Comparison of ENCODE assay signal across 17 mouse cellular contexts in the genomic region with DNA sequence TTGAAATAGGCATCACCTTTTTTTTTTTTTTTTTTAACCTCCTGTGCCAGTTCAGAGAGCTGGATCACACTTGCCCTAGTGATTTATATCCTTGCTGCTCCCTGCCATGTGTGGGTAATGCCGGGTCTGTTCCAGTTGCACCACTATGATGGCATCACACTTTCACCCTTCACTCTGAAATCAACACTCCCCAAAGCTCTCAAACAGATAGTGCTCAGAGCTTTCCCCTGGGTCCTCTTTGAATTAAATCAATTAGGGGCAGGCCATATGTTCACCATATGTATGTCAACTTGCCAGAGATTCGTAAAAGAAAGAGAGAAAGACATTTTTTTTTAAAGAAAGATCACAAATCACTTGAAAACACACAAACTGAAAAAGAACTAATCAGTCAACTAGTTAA.
DNase-seq lines count a peak whose midpoint lies in the region; ATAC-seq lines count a peak whose summit lies in the region.
"Had no signal": no experiment of that assay in that cellular context is flagged by ENCODE, and none has a peak within 500 bp of the region (broad histone marks: within the 10 kb centered on the region; RNA-seq: fewer than 3 reads in every experiment).

No protein-coding gene starts in this region.

- H3K27me3 ChIP-seq in hindbrain, embryonic 13.5 days, result no peaks in the 10 kb centered on the region
- no peaks in the 10 kb centered on the region for H3K27me3 ChIP-seq in hindbrain, embryonic 12.5 days
- H3K27me3 ChIP-seq in forebrain, embryonic 13.5 days, result no peaks in the 10 kb centered on the region
- H3K27me3 ChIP-seq: embryonic facial prominence, embryonic 13.5 days; heart, embryonic 15.5 days; limb, embryonic 15.5 days had no signal

- H3K9ac ChIP-seq in hindbrain, embryonic 13.5 days, result no peak overlapping the region
- no peak overlapping the region for H3K9ac ChIP-seq in hindbrain, embryonic 12.5 days
- H3K9ac ChIP-seq in forebrain, embryonic 13.5 days, result no peak overlapping the region
- H3K9ac ChIP-seq: embryonic facial prominence, embryonic 13.5 days; heart, embryonic 15.5 days; hindbrain, embryonic 14.5 days; limb, embryonic 15.5 days had no signal

- no peaks in the 10 kb centered on the region for H3K36me3 ChIP-seq in hindbrain, embryonic 13.5 days
- no peaks in the 10 kb centered on the region for H3K36me3 ChIP-seq in hindbrain, embryonic 12.5 days
- H3K36me3 ChIP-seq in forebrain, embryonic 13.5 days (ENCODE audit: poor library complexity, severe bottlenecking), result no peaks in the 10 kb centered on the region
- H3K36me3 ChIP-seq: embryonic facial prominence, embryonic 13.5 days; heart, embryonic 15.5 days; limb, embryonic 15.5 days had no signal

- 0 out of 2 replicates have a peak, but pooled peaks have one; percentile 40 for ATAC-seq in hindbrain, embryonic 13.5 days (ENCODE audit: low FRiP score)
- ATAC-seq in hindbrain, embryonic 12.5 days (ENCODE audit: low FRiP score), result no peak
- peak; percentile 76 for ATAC-seq in forebrain, embryonic 13.5 days
- ATAC-seq: intestine, postnatal 0 days had no signal

- peak; percentile 65 for DNase-seq in adipocyte (ENCODE audit: low spot score)
- peak; percentile 74 for DNase-seq in mesoderm, embryonic 11.5 days (ENCODE audit: low read depth, low spot score)
- DNase-seq in left cerebral cortex, postnatal 14 days (ENCODE audit: low spot score in 2 of 2), result no peak
- DNase-seq in frontal cortex, postnatal 36 days (ENCODE audit: low spot score in 2 of 2), result no peak
- DNase-seq: cerebellum, postnatal 14 days; gastrocnemius, postnatal 10 days; heart, adult 2 months; kidney, postnatal 10 days; lung, postnatal 10 days had no signal

- WGBS in hindbrain, embryonic 13.5 days, result 30% methylated on average over 2 of the region's 2 CpGs
- WGBS in hindbrain, embryonic 12.5 days, result 31% methylated on average over 2 of the region's 2 CpGs
- 63% methylated on average over 2 of the region's 2 CpGs for WGBS in forebrain, embryonic 13.5 days

- no peaks in the 10 kb centered on the region for H3K9me3 ChIP-seq in hindbrain, embryonic 13.5 days
- no peaks in the 10 kb centered on the region for H3K9me3 ChIP-seq in hindbrain, embryonic 12.5 days (replicated peaks)
- no peaks in the 10 kb centered on the region for H3K9me3 ChIP-seq in forebrain, embryonic 13.5 days (replicated peaks)
- H3K9me3 ChIP-seq: embryonic facial prominence, embryonic 13.5 days; heart, embryonic 15.5 days; limb, embryonic 15.5 days had no signal

- intact Hi-C loops in left cerebral cortex, postnatal 14 days (cut with DNase I), result loop anchor here (5.0 kb wide), 3 partner anchors 72 to 222 kb away; no protein-coding TSS in a partner anchor

- peaks cover 18% of the 10 kb centered on the region for H3K4me1 ChIP-seq in hindbrain, embryonic 13.5 days (replicated peaks)
- peaks cover 20% of the 10 kb centered on the region for H3K4me1 ChIP-seq in hindbrain, embryonic 12.5 days
- H3K4me1 ChIP-seq in forebrain, embryonic 13.5 days, result peaks cover 13% of the 10 kb centered on the region

- no peak overlapping the region for H3K4me3 ChIP-seq in hindbrain, embryonic 13.5 days
- H3K4me3 ChIP-seq in hindbrain, embryonic 12.5 days, result no peak overlapping the region
- H3K4me3 ChIP-seq in forebrain, embryonic 13.5 days, result no peak overlapping the region
- H3K4me3 ChIP-seq: embryonic facial prominence, embryonic 13.5 days; heart, adult 2 months; heart, embryonic 15.5 days; limb, embryonic 15.5 days had no signal

- no peak overlapping the region for H3K27ac ChIP-seq in hindbrain, embryonic 13.5 days
- H3K27ac ChIP-seq in hindbrain, embryonic 12.5 days, result no peak overlapping the region
- no peak overlapping the region; the same call in 1 of the 2 replicates for H3K27ac ChIP-seq in forebrain, embryonic 13.5 days
- H3K27ac ChIP-seq: embryonic facial prominence, embryonic 13.5 days; heart, adult 2 months; heart, embryonic 15.5 days; hindbrain, embryonic 14.5 days; limb, embryonic 15.5 days had no signal

- H3K4me2 ChIP-seq in hindbrain, embryonic 13.5 days, result no peak overlapping the region
- H3K4me2 ChIP-seq in hindbrain, embryonic 12.5 days (replicated peaks), result no peak overlapping the region
- H3K4me2 ChIP-seq in forebrain, embryonic 13.5 days, result no peak overlapping the region
- H3K4me2 ChIP-seq: embryonic facial prominence, embryonic 13.5 days; heart, embryonic 15.5 days; hindbrain, embryonic 14.5 days; limb, embryonic 15.5 days had no signal

Comparison
In these comparisons a context has a peak if more than half of its experiments do, and no peak if none do; other contexts are left out.
1. DNase-seq: peak in adipocyte (single experiment) and mesoderm, embryonic 11.5 days (single experiment); none in left cerebral cortex, postnatal 14 days (0 of 2) and frontal cortex, postnatal 36 days (0 of 2).